Mouse (Mus musculus) heart, adult 2 months (tissue): ENCODE results near the gene Dnm2.

Experiments
- CTCF ChIP-seq: fragments of 200-600 bp; IDR thresholded peaks from 2 replicates; pipeline ENCODE4 v1.8.1; 2022; ENCODE audit warnings: antibody characterized with exemption, mild to moderate bottlenecking, moderate library complexity
- EP300 ChIP-seq: fragments of 200-500 bp; IDR thresholded peaks from 2 replicates; pipeline ENCODE4 v1.6.1; 2011; ENCODE audit warnings: low read depth, low read length, control low read depth; ENCODE audit not compliant: insufficient read depth
- POLR2A ChIP-seq: fragments of 200-500 bp; IDR thresholded peaks from 2 replicates; pipeline ENCODE4 v1.6.1; 2011; ENCODE audit warnings: mild to moderate bottlenecking, low read depth, low read length, control low read depth; ENCODE audit not compliant: insufficient read depth

- TF ChIP-seq POLR2A: no peak
- TF ChIP-seq EP300: no peak
- no peak for TF ChIP-seq CTCF
Measured at GRCm38 (mm10) chr9:21407951-21408350, 16.8 kb upstream of the Dnm2 start.
